Mouse (Mus musculus): Measurements from ENCODE around the gene Selenom.

DNA sequence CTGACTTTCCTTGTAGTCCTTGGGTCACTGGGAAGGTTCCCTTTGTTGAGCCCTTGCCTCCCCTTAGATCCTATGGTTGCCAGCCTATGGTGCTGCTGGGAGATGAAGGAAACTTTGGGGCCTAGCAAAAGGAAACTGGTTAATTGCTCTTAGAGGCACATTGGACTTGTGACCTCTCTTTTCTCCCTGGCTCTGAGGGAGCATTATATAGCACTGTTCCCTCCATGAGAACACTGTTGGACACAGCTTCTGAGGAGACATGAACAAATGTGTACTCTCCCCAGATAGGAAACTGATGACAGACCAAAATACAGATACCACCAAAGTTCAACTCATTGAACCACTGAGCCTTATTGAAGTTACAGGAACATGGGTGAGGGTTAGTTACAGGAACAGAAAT, 39.0 kb upstream of the Selenom start:
- TF ChIP-seq CTCF (conservative IDR thresholded peaks at IDR 0.05; ENCODE audit: low read length) (no peak), NANOG (IDR thresholded peaks at IDR 0.05; ENCODE audit: borderline replicate concordance, low read length) (no peak)

All from E14TG2a.4 (cell line).